Mouse (Mus musculus): ENCODE data around the gene Fut9. TPM values are rescaled to one million over a fixed set of nuclear protein-coding genes. Genes with fewer than 3 reads are reported as not detected.

Gene Fut9
- polyA plus RNA-seq, 1 experiment = not detected

DNA sequence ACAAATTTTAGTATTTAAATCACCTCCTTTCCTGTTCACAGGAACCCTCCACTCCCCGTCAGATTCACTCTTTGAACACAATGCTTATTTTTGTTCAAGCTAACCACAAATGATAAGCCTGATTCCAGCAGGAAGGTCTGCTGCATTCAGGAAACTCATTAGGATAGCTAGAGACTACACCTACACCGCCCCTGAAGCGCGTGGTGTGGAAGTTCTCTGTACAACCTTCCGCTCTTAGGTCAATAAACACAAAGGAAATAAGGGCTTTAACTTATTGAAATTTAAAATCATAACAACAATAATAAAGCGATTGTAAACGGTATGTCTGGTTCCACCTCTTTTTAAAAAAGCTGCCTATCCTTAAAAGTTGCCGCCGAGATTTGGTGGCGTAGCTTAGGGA lies 1.6 kb downstream of the Fut9 start:
- Histone ChIP-seq H3K27ac (ENCODE audit: insufficient read depth, low read length) (no peak overlapping the region), H3K27me3 (ENCODE audit: control insufficient read depth, insufficient read depth, low read length) (no peaks in the 10 kb centered on the region), H3K4me1 (ENCODE audit: control insufficient read depth, insufficient read depth, insufficient read length) (no peaks in the 10 kb centered on the region), H3K4me3 (ENCODE audit: extremely low read depth, insufficient read depth, insufficient read length) (no peak overlapping the region), H3K36me3 (ENCODE audit: control insufficient read depth, insufficient read depth, low read length) (no peaks in the 10 kb centered on the region)
- no peak for DNase-seq (ENCODE audit: low read depth in 1 of 2, low spot score in 2 of 2)
- no peak for TF ChIP-seq POLR2A (IDR thresholded peaks at IDR 0.05; ENCODE audit: low read depth, low read length)
- TF ChIP-seq CTCF (IDR thresholded peaks at IDR 0.05; ENCODE audit: extremely low read depth, insufficient read depth, insufficient read length, insufficient replicate concordance) = no peak
- WGBS = 23% methylated on average over 10 of the region's 10 CpGs

DNA sequence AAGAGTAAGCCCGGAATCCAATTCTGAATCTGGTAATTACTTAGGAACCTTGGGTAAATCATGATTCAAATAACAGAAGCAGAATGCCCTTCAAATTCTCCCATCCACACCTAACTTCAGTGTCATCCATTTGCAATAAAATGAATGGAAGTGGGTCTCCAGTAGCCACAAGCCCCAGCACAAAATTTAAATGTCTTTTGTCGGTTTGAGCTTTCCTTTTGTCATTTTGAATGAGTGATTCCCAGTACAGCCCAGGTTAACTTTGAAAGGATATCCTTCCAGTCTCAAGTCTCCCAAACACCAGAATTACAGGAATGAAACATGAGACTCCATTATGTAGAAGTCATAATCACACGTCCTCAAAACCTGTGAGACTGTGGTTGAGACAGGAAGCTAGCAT lies 3.9 kb downstream of the Fut9 start:
- DNase-seq (ENCODE audit: low read depth in 1 of 2, low spot score in 2 of 2) = no peak
- Histone ChIP-seq H3K27me3 (ENCODE audit: control insufficient read depth, insufficient read depth, low read length) (no peaks in the 10 kb centered on the region), H3K27ac (ENCODE audit: insufficient read depth, low read length) (no peak overlapping the region), H3K36me3 (ENCODE audit: control insufficient read depth, insufficient read depth, low read length) (no peaks in the 10 kb centered on the region), H3K4me1 (ENCODE audit: control insufficient read depth, insufficient read depth, insufficient read length) (no peaks in the 10 kb centered on the region), H3K4me3 (ENCODE audit: extremely low read depth, insufficient read depth, insufficient read length) (no peak overlapping the region)
- WGBS = 36% methylated on average over 3 of the region's 3 CpGs
- TF ChIP-seq CTCF (IDR thresholded peaks at IDR 0.05; ENCODE audit: extremely low read depth, insufficient read depth, insufficient read length, insufficient replicate concordance) (no peak), POLR2A (IDR thresholded peaks at IDR 0.05; ENCODE audit: low read depth, low read length) (no peak)

DNA sequence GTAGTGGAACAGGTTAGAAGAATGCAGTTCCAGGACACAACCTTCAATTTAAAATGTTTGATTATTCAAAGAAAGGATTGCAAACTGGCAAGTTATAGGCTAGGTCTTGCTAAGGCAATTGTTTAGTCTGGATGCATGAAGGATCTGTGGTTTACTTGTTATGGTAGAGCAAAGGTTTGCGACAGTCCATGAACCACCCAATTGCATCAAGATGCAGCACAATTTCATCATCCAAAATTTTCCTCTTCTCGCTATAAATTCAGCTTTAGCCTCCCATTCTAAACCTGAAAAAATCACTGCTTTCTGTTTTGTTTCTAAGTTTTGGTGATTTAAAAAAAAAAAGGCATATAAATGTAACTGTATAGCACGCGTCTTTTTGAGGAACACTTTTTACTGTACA lies 14.8 kb downstream of the Fut9 start:
- no peak for DNase-seq (ENCODE audit: low read depth in 1 of 2, low spot score in 2 of 2)
- Histone ChIP-seq H3K4me3 (ENCODE audit: extremely low read depth, insufficient read depth, insufficient read length) (no peak overlapping the region), H3K27ac (ENCODE audit: insufficient read depth, low read length) (no peak overlapping the region), H3K4me1 (ENCODE audit: control insufficient read depth, insufficient read depth, insufficient read length) (no peaks in the 10 kb centered on the region), H3K36me3 (ENCODE audit: control insufficient read depth, insufficient read depth, low read length) (no peaks in the 10 kb centered on the region), H3K27me3 (ENCODE audit: control insufficient read depth, insufficient read depth, low read length) (no peaks in the 10 kb centered on the region)
- WGBS = 92% methylated on average over 4 of the region's 4 CpGs
- TF ChIP-seq POLR2A (IDR thresholded peaks at IDR 0.05; ENCODE audit: low read depth, low read length) = no peak
- no peak for TF ChIP-seq CTCF (IDR thresholded peaks at IDR 0.05; ENCODE audit: extremely low read depth, insufficient read depth, insufficient read length, insufficient replicate concordance)

DNA sequence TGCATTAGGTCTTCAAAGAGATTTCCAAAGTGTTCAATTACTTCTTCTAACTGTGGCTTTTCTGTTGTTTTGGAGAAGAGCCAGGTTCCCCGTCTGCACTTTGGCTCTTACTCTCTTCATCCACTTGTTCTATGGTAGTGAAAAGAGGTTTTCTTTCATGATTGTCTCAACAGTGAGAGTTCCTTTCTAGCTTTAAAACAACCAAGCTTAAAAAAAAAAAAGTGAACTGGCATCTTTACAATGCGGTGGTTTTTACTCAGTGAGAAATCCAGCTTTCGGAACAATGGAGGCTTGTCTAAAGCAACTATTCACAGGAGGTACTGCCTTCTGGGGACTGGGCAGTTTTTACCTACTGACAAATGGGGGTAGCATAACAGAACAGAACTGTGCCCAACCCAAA lies 31.4 kb downstream of the Fut9 start:
- TF ChIP-seq CTCF (IDR thresholded peaks at IDR 0.05; ENCODE audit: extremely low read depth, insufficient read depth, insufficient read length, insufficient replicate concordance) (no peak), POLR2A (IDR thresholded peaks at IDR 0.05; ENCODE audit: low read depth, low read length) (no peak)
- 61% methylated on average over 3 of the region's 3 CpGs for WGBS
- Histone ChIP-seq H3K4me3 (ENCODE audit: extremely low read depth, insufficient read depth, insufficient read length) (no peak overlapping the region), H3K4me1 (ENCODE audit: control insufficient read depth, insufficient read depth, insufficient read length) (no peaks in the 10 kb centered on the region), H3K27ac (ENCODE audit: insufficient read depth, low read length) (no peak overlapping the region), H3K36me3 (ENCODE audit: control insufficient read depth, insufficient read depth, low read length) (no peaks in the 10 kb centered on the region), H3K27me3 (ENCODE audit: control insufficient read depth, insufficient read depth, low read length) (no peaks in the 10 kb centered on the region)
- no peak for DNase-seq (ENCODE audit: low read depth in 1 of 2, low spot score in 2 of 2)

DNA sequence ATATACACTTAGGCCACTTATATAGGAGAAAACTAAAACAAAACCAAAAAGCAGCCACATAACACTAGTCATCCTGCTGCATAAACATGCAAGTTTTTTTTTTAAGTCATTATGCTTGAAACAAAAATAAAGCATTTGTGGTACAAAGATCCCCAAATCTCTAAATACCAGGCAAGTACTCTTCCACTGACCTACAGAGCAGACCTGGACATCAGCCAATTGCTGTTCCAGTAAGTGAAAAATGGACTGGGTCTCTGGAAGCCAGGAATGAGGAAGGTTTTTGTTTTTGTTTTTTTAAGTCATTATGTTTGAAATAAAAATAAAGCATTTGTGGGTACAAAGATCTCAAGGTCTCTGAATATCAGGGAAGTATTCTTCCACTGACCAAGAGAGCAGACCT lies 37.0 kb downstream of the Fut9 start:
- Histone ChIP-seq H3K4me3 (ENCODE audit: extremely low read depth, insufficient read depth, insufficient read length) (no peak overlapping the region), H3K27me3 (ENCODE audit: control insufficient read depth, insufficient read depth, low read length) (no peaks in the 10 kb centered on the region), H3K36me3 (ENCODE audit: control insufficient read depth, insufficient read depth, low read length) (no peaks in the 10 kb centered on the region), H3K4me1 (ENCODE audit: control insufficient read depth, insufficient read depth, insufficient read length) (no peaks in the 10 kb centered on the region), H3K27ac (ENCODE audit: insufficient read depth, low read length) (no peak overlapping the region)
- DNase-seq (ENCODE audit: low read depth in 1 of 2, low spot score in 2 of 2) = no peak
- no peak for TF ChIP-seq POLR2A (IDR thresholded peaks at IDR 0.05; ENCODE audit: low read depth, low read length)

DNA sequence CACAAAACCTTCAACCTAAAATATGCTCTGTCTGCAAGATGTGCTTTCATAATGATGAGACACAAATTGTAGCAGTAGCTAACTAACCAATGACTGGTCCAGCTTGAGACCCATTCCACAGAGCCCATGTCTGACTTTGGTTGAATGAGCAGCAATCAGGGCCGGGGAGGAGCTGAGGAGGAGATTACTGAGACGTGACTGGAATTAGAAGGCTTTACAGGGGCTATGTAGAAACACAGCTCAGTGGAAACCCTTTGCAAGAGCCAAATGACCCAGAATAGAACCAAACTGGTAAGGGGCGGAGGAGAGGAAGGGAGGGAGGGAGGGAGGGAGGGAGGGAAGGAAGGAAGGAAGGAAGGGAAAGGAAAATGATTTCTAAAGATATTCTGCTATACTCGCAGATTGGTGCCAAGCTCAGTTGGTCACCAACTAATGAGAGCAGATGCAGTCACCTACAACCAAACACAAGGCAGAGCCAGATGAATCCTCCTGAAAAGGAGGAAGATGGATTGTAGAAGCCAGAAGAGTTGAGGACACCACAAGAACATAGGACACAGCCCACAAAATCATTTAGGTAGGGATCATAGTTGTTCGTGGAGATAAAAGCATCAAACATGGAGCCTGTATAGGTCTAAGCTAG lies 42.0 kb downstream of the Fut9 start:
- no peak for TF ChIP-seq CTCF (IDR thresholded peaks at IDR 0.05; ENCODE audit: extremely low read depth, insufficient read depth, insufficient read length, insufficient replicate concordance)
- no peak for TF ChIP-seq POLR2A (IDR thresholded peaks at IDR 0.05; ENCODE audit: low read depth, low read length)
- H3K27ac ChIP-seq (ENCODE audit: insufficient read depth, low read length) = no peak overlapping the region
- no peaks in the 10 kb centered on the region for H3K36me3 ChIP-seq (ENCODE audit: control insufficient read depth, insufficient read depth, low read length)
- H3K27me3 ChIP-seq (ENCODE audit: control insufficient read depth, insufficient read depth, low read length) = no peaks in the 10 kb centered on the region
- WGBS = 88% methylated on average over 4 of the region's 5 CpGs
- H3K4me1 ChIP-seq (ENCODE audit: control insufficient read depth, insufficient read depth, insufficient read length) = no peaks in the 10 kb centered on the region
- no peak overlapping the region for H3K4me3 ChIP-seq (ENCODE audit: extremely low read depth, insufficient read depth, insufficient read length)
- no peak for DNase-seq (ENCODE audit: low read depth in 1 of 2, low spot score in 2 of 2)

DNA sequence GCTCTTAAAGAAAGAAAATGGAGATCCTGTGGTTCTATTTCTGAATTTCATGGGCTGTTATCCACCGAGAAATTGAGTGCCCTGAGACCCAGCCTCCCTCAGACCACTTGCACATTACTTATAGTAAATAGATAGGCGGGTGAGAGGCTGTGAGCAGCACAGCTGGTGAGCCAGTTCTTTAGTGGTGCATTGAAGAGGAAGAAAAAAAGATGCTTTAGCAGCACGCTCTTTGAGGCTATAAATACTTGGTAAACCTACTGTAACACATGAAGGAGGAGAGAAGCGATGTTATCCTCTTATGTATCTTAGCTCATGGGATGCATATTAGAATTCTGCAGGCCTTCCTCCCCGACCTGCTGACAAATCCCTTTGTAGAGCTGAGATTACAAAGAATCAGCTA lies 58.5 kb downstream of the Fut9 start:
- WGBS = 73% methylated on average over 5 of the region's 5 CpGs
- DNase-seq (ENCODE audit: low read depth in 1 of 2, low spot score in 2 of 2) = no peak
- no peak overlapping the region for H3K4me3 ChIP-seq (ENCODE audit: extremely low read depth, insufficient read depth, insufficient read length)
- no peaks in the 10 kb centered on the region for H3K27me3 ChIP-seq (ENCODE audit: control insufficient read depth, insufficient read depth, low read length)
- no peak for TF ChIP-seq POLR2A (IDR thresholded peaks at IDR 0.05; ENCODE audit: low read depth, low read length)
- TF ChIP-seq CTCF (IDR thresholded peaks at IDR 0.05; ENCODE audit: extremely low read depth, insufficient read depth, insufficient read length, insufficient replicate concordance) = no peak
- no peaks in the 10 kb centered on the region for H3K4me1 ChIP-seq (ENCODE audit: control insufficient read depth, insufficient read depth, insufficient read length)
- no peak overlapping the region for H3K27ac ChIP-seq (ENCODE audit: insufficient read depth, low read length)
- H3K36me3 ChIP-seq (ENCODE audit: control insufficient read depth, insufficient read depth, low read length) = no peaks in the 10 kb centered on the region
